In genomic region chr2:173281021-173281937, GRCm38 (mm10) we compare ENCODE assay signal across 10 mouse cellular contexts. TPM values are rescaled to one million over a fixed set of nuclear protein-coding genes. Genes with fewer than 3 reads are reported as not detected.
DNase-seq lines count a peak whose midpoint lies in the region; ATAC-seq lines count a peak whose summit lies in the region.
"Had no signal": no experiment of that assay in that cellular context is flagged by ENCODE, and none has a peak within 500 bp of the region (broad histone marks: within the 10 kb centered on the region; RNA-seq: fewer than 3 reads in every experiment).

No protein-coding gene starts in this region.

- peaks cover 4% of the 10 kb centered on the region; the same call in 1 of the 2 replicates for H3K27me3 ChIP-seq in limb, embryonic 12.5 days
- H3K27me3 ChIP-seq in limb, embryonic 10.5 days (ENCODE audit: low read depth, poor library complexity, severe bottlenecking), result peaks cover 37% of the 10 kb centered on the region
- H3K27me3 ChIP-seq: embryonic facial prominence, embryonic 15.5 days had no signal

- no peak overlapping the region for H3K4me3 ChIP-seq in limb, embryonic 12.5 days (replicated peaks)
- H3K4me3 ChIP-seq in limb, embryonic 10.5 days, result no peak overlapping the region
- H3K4me3 ChIP-seq: embryonic facial prominence, embryonic 15.5 days had no signal

- H3K4me2 ChIP-seq in limb, embryonic 12.5 days, result no peak overlapping the region
- H3K4me2 ChIP-seq: embryonic facial prominence, embryonic 15.5 days had no signal

- H3K27ac ChIP-seq in limb, embryonic 12.5 days, result 0 out of 2 replicates have a peak overlapping the region, but pooled peaks have one; percentile 23
- H3K27ac ChIP-seq in limb, embryonic 10.5 days, result no peak overlapping the region
- H3K27ac ChIP-seq: embryonic facial prominence, embryonic 15.5 days; macrophage had no signal

- DNase-seq in limb, embryonic 10.5 days (ENCODE audit: low spot score), result no peak
- peak; percentile 84 for DNase-seq in adrenal gland, postnatal 10 days
- peak; percentile 62 for DNase-seq in heart, postnatal 25 days (ENCODE audit: low spot score)
- peak; percentile 17 for DNase-seq in retina, postnatal 1 day
- no peak for DNase-seq in ovary, postnatal 14 days (ENCODE audit: low spot score)
- no peak for DNase-seq in spleen, postnatal 36 days (ENCODE audit: low spot score in 2 of 2)

- intact Hi-C loops in heart, postnatal 25 days (cut with DNase I), result no loop called here

- no peaks in the 10 kb centered on the region for H3K36me3 ChIP-seq in limb, embryonic 12.5 days
- H3K36me3 ChIP-seq in limb, embryonic 10.5 days, result no peaks in the 10 kb centered on the region
- H3K36me3 ChIP-seq: embryonic facial prominence, embryonic 15.5 days had no signal

- no peak overlapping the region for H3K9ac ChIP-seq in limb, embryonic 12.5 days (replicated peaks)
- H3K9ac ChIP-seq: embryonic facial prominence, embryonic 15.5 days had no signal

- peaks cover 24% of the 10 kb centered on the region for H3K4me1 ChIP-seq in limb, embryonic 12.5 days (replicated peaks)
- H3K4me1 ChIP-seq in limb, embryonic 10.5 days, result peaks cover 22% of the 10 kb centered on the region

- H3K9me3 ChIP-seq in limb, embryonic 12.5 days, result no peaks in the 10 kb centered on the region
- H3K9me3 ChIP-seq in limb, embryonic 10.5 days (replicated peaks), result no peaks in the 10 kb centered on the region
- H3K9me3 ChIP-seq: embryonic facial prominence, embryonic 15.5 days had no signal

- WGBS in limb, embryonic 12.5 days, result 66% methylated on average over 9 of the region's 9 CpGs
- WGBS in limb, embryonic 10.5 days, result 80% methylated on average over 9 of the region's 9 CpGs

- ATAC-seq in limb, embryonic 12.5 days (ENCODE audit: insufficient number of reproducible peaks, insufficient read depth, low FRiP score, low TSS enrichment, low read depth), result no peak
- no peak for ATAC-seq in CD4-positive, CD25-positive, alpha-beta regulatory T cell, adult 4 months

RNA-seq across cellular contexts. Expression of gene Pmepa1, which starts 4.9 kb away (rescaled TPM):
- polyA plus RNA-seq in limb, embryonic 12.5 days (2016; fragmentation: Nextera tagmentation; extraction: Ambion mirVana), result 3.3 and 4.0 TPM in 2 replicates
- polyA plus RNA-seq in limb, embryonic 10.5 days (2016; fragmentation: Nextera tagmentation; extraction: Ambion mirVana), result 1.1 and 2.0 TPM in 2 replicates
- total RNA-seq in adrenal gland, postnatal 10 days (2021), result 100 to 1,000 TPM in 1 of 2 experiments, 10 to 100 TPM in 1; 83.1 to 111 TPM
- 10 to 100 TPM; 28.2 to 31.9 TPM for total RNA-seq in heart, postnatal 25 days (2021)
- polyA plus RNA-seq in CD4-positive, CD25-positive, alpha-beta regulatory T cell, adult 4 months (2017; shearing (Covaris generic)), result 10 to 100 TPM; 10.4 to 12.7 TPM

Comparison
In these comparisons a context has a peak if more than half of its experiments do, and no peak if none do; other contexts are left out.
1. DNase-seq: peak in adrenal gland, postnatal 10 days (single experiment), heart, postnatal 25 days (single experiment) and retina, postnatal 1 day (single experiment); none in limb, embryonic 10.5 days (single experiment), ovary, postnatal 14 days (single experiment) and spleen, postnatal 36 days (0 of 2).